Mouse (Mus musculus): ENCODE results near the gene Sema7a.

- TF ChIP-seq CTCF (IDR thresholded peaks at IDR 0.05; ENCODE audit: low read depth, low read length) = no peak
- TF ChIP-seq POLR2A (IDR thresholded peaks at IDR 0.05; ENCODE audit: extremely low read depth, insufficient read depth, low read length) = no peak
Observed at GRCm38 (mm10) chr9:57985304-57985703, 45.4 kb downstream of the Sema7a start.

Measured in liver, adult 2 months (tissue).